16 mouse cellular contexts compared by ENCODE assay signal in genomic region chr11:45531044-45531626, GRCm38 (mm10).
"Had no signal": no experiment of that assay in that cellular context is flagged by ENCODE, and none has a peak within 500 bp of the region (broad histone marks: within the 10 kb centered on the region; RNA-seq: fewer than 3 reads in every experiment).

No protein-coding gene starts in this region.

- H3K4me3 ChIP-seq: megakaryocyte, embryonic 14.5 days; midbrain, embryonic 13.5 days; midbrain, embryonic 15.5 days; neural tube, embryonic 12.5 days; stomach, embryonic 15.5 days had no signal

- H3K36me3 ChIP-seq: midbrain, embryonic 13.5 days; midbrain, embryonic 15.5 days; neural tube, embryonic 12.5 days; stomach, embryonic 15.5 days had no signal

- H3K9ac ChIP-seq: lung, embryonic 14.5 days; midbrain, embryonic 13.5 days; midbrain, embryonic 15.5 days; neural tube, embryonic 12.5 days; stomach, embryonic 15.5 days had no signal

- ATAC-seq: midbrain, embryonic 13.5 days; midbrain, embryonic 15.5 days had no signal

- H3K4me1 ChIP-seq: megakaryocyte, embryonic 14.5 days; midbrain, embryonic 13.5 days; midbrain, embryonic 15.5 days; neural tube, embryonic 12.5 days had no signal

- DNase-seq: lung, adult 18-20 months; lung, embryonic 14.5 days; lung, postnatal 10 days; lung, postnatal 36 days; right cerebral cortex, postnatal 14 days; thymus, adult 2 months; thymus, postnatal 25 days; thymus, postnatal 4 days had no signal

- H3K27me3 ChIP-seq: megakaryocyte, embryonic 14.5 days; midbrain, embryonic 13.5 days; midbrain, embryonic 15.5 days; neural tube, embryonic 12.5 days; stomach, embryonic 15.5 days had no signal

- H3K9me3 ChIP-seq: midbrain, embryonic 13.5 days; midbrain, embryonic 15.5 days; neural tube, embryonic 12.5 days; stomach, embryonic 15.5 days had no signal

- H3K4me2 ChIP-seq: lung, embryonic 14.5 days; midbrain, embryonic 11.5 days; midbrain, embryonic 13.5 days; midbrain, embryonic 15.5 days; neural tube, embryonic 12.5 days; stomach, embryonic 15.5 days had no signal

- H3K27ac ChIP-seq: macrophage; midbrain, embryonic 13.5 days; midbrain, embryonic 15.5 days; neural tube, embryonic 12.5 days; stomach, embryonic 15.5 days; stomach, postnatal 0 days had no signal
